Mouse (Mus musculus) MEL (cell line): ENCODE data around the gene Mrgprd. TPM values are rescaled to one million over a fixed set of nuclear protein-coding genes. Genes with fewer than 3 reads are reported as not detected.

Experiments
- DNase-seq: peaks from one replicate; pipeline ENCODE4 v3.0.0; 2011; ENCODE audit warnings: low read depth, low spot score
- H3K27ac ChIP-seq: 2 replicates; pipeline ENCODE4 v1.5.1; 2012; ENCODE audit warnings: low read depth, mild to moderate bottlenecking, control low read depth, low read length, moderate library complexity; ENCODE audit not compliant: control insufficient read depth
- H3K27me3 ChIP-seq, 2 experiments: fragments of 150-350 bp in 1 of 2; sonication (generic) in 1 of 2; 2 replicates each; pipeline ENCODE4 v1.6.1; 2012; ENCODE audit warnings: low read length in 2 of 2, mild to moderate bottlenecking in 2 of 2, improper control_type of control experiment in 1 of 2, moderate library complexity in 1 of 2; ENCODE audit not compliant: insufficient read depth in 2 of 2, control insufficient read depth in 1 of 2
- H3K36me3 ChIP-seq, 2 experiments: 2 replicates each; pipeline ENCODE4 v1.6.1; 2012 to 2014; ENCODE audit warnings: low read length in 2 of 2, improper control_type of control experiment in 1 of 2, inconsistent platforms in 1 of 2, mild to moderate bottlenecking in 1 of 2; ENCODE audit not compliant: insufficient read depth in 2 of 2, control insufficient read depth in 1 of 2
- H3K4me1 ChIP-seq, 2 experiments: fragments of 150-350 bp in 1 of 2; sonication (generic) in 1 of 2; 2 replicates each; pipeline ENCODE4 v1.6.1; 2012; ENCODE audit warnings: low read length in 2 of 2, improper control_type of control experiment in 1 of 2, mild to moderate bottlenecking in 1 of 2; ENCODE audit not compliant: insufficient read depth in 2 of 2, control insufficient read depth in 1 of 2
- H3K4me3 ChIP-seq, 2 experiments: fragments of 150-350 bp in 1 of 2; sonication (generic) in 1 of 2; 2 replicates each; pipeline ENCODE4 v1.5.1; 2012; ENCODE audit warnings: low read depth in 2 of 2, low read length in 2 of 2, mild to moderate bottlenecking in 2 of 2, moderate library complexity in 2 of 2, control low read depth in 1 of 2, improper control_type of control experiment in 1 of 2; ENCODE audit not compliant: control insufficient read depth in 1 of 2, insufficient read depth in 1 of 2
- H3K79me2 ChIP-seq: 2 replicates; pipeline ENCODE4 v1.6.1; 2012; ENCODE audit warnings: mild to moderate bottlenecking, low read length, moderate library complexity; ENCODE audit not compliant: control insufficient read depth, poor library complexity, insufficient read depth
- H3K9ac ChIP-seq: 2 replicates; pipeline ENCODE4 v1.6.1; 2012; ENCODE audit warnings: low read depth, mild to moderate bottlenecking, control low read depth, low read length, moderate library complexity; ENCODE audit not compliant: control insufficient read depth, poor library complexity, severe bottlenecking
- H3K9me3 ChIP-seq: fragments of 150-350 bp; sonication (generic); replicated peaks from 2 replicates; pipeline ENCODE4 v1.6.1; 2012; ENCODE audit warnings: mild to moderate bottlenecking, low read length, improper control_type of control experiment, moderate library complexity; ENCODE audit not compliant: insufficient read depth
- E2F4 ChIP-seq: IDR thresholded peaks from 2 replicates; pipeline ENCODE4 v1.6.1; 2011; ENCODE audit warnings: low read depth, low read length, improper control_type of control experiment, borderline replicate concordance
- HCFC1 ChIP-seq: IDR thresholded peaks from 2 replicates; pipeline ENCODE4 v1.6.1; 2012; ENCODE audit warnings: low read depth, mild to moderate bottlenecking, inconsistent platforms, low read length, improper control_type of control experiment, moderate library complexity
- NELFE ChIP-seq: IDR thresholded peaks from 2 replicates; pipeline ENCODE4 v1.6.1; 2011; ENCODE audit warnings: low read depth, low read length, improper control_type of control experiment
- NRF1 ChIP-seq: IDR thresholded peaks from 2 replicates; pipeline ENCODE4 v1.6.1; 2014; ENCODE audit warnings: low read depth, mild to moderate bottlenecking, inconsistent platforms, low read length, improper control_type of control experiment, moderate library complexity; ENCODE audit not compliant: poor library complexity, insufficient read depth, severe bottlenecking
- POLR2AphosphoS5 ChIP-seq: IDR thresholded peaks from 2 replicates; pipeline ENCODE4 v1.6.1; 2012; ENCODE audit warnings: low read depth, borderline replicate concordance, mild to moderate bottlenecking, inconsistent platforms, low read length, moderate library complexity, mixed read lengths
- RCOR1 ChIP-seq: IDR thresholded peaks from 2 replicates; pipeline ENCODE4 v1.6.1; 2012; ENCODE audit warnings: low read depth, mild to moderate bottlenecking, inconsistent platforms, low read length, improper control_type of control experiment
- USF2 ChIP-seq, 2 experiments: IDR thresholded peaks; 2 replicates each; pipeline ENCODE4 v1.6.1; 2011 to 2012; ENCODE audit warnings: improper control_type of control experiment in 2 of 2, low read length in 2 of 2, borderline replicate concordance in 1 of 2, inconsistent platforms in 1 of 2, low read depth in 1 of 2, mild to moderate bottlenecking in 1 of 2; ENCODE audit not compliant: insufficient read depth in 1 of 2
- ZC3H11A ChIP-seq: IDR thresholded peaks from 2 replicates; pipeline ENCODE4 v1.6.1; 2012; ENCODE audit warnings: low read depth, mild to moderate bottlenecking, inconsistent platforms, low read length, improper control_type of control experiment
- ZMIZ1 ChIP-seq: IDR thresholded peaks from 2 replicates; pipeline ENCODE4 v1.6.1; 2012; ENCODE audit warnings: low read depth, mild to moderate bottlenecking, inconsistent platforms, low read length, improper control_type of control experiment, moderate library complexity
- ZNF384 ChIP-seq: IDR thresholded peaks from 2 replicates; pipeline ENCODE4 v1.6.1; 2012; ENCODE audit warnings: low read depth, mild to moderate bottlenecking, inconsistent platforms, low read length, improper control_type of control experiment
- polyA plus RNA-seq, 2 experiments: library from polyadenylated mRNA; stranded (reverse) in 1 of 2; unstranded in 1 of 2; fragments of >175 nt in 1 of 2; fragments of >200 nt in 1 of 2; gene quantifications; 2 replicates each; pipeline versions ENCODE4 v1.2.1 to v1.2.4; 2012; ENCODE audit warnings: low replicate concordance in 2 of 2, low read depth in 1 of 2; ENCODE audit not compliant: insufficient read length in 2 of 2, insufficient read depth in 1 of 2, missing spikeins in 1 of 2
- total RNA-seq: library from RNA; depleted of rRNA; stranded (reverse); fragments of 300-350 nt; gene quantifications from 2 replicates; pipeline ENCODE4 v1.2.3, GENCODE M21; 2012

The Mrgprd gene
- total and polyA plus RNA-seq, 3 experiments = not detected

DNA sequence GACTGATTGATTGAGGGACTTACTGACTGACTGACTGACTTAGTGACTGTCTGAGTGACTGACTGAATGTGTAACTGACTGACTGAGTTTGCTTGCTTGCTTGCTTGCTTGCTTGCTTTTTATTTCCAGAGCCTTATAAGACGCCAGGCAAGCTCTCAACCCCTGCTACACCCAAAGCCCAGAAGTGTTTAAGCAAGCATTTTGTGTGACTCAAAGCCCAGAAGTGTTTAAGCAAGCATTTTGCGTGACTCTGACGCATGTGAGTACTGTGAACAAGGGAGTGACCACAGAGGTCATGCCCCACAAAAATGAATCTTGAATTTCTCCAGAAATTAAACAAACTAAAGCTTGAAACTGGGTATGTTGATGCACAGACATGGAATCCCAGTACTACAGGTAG is 30.3 kb upstream of the Mrgprd start:
- H3K4me1 ChIP-seq = peaks cover 0 to 14% of the 10 kb centered on the region in 2 experiments; a peak in 3 of 4 replicates

DNA sequence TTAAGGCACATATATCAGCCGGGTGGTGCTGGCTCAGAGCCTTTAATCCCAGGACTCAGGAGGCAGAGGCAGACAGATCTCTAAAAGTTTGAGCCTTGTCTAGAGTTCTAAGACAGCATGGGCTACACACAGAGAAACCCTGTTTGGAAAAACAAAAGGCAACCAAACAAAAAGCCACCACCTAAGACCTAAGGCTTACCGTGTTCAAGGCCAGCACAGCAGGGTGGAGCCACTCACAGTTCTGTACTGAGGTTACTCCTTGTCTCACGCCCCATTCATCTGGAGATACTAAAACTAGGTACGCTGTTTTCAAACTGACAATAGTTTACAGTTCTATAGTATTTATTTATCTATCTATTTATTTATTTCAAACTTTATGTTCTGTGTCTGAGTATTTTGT is 29.2 kb upstream of the Mrgprd start:
- H3K36me3 ChIP-seq = 0 out of 4 replicates have a peak, but pooled peaks cover 0 to 2% of the 10 kb centered on the region in 2 experiments
- no peak for DNase-seq
- no peak overlapping the region for H3K9ac ChIP-seq
- H3K79me2 ChIP-seq = peaks cover 2% of the 10 kb centered on the region
- TF ChIP-seq ZMIZ1 (no peak), POLR2AphosphoS5 (no peak), HCFC1 (no peak)
- H3K9me3 ChIP-seq = no peaks in the 10 kb centered on the region
- H3K4me3 ChIP-seq = no peak overlapping the region
- peaks cover 0 to 14% of the 10 kb centered on the region in 2 experiments; a peak in 3 of 4 replicates for H3K4me1 ChIP-seq
- H3K27ac ChIP-seq = no peak overlapping the region
- no peaks in the 10 kb centered on the region for H3K27me3 ChIP-seq

More for the DNA sequence above, 30.3 kb upstream of the Mrgprd start:
- no peaks in the 10 kb centered on the region for H3K27me3 ChIP-seq
- no peaks in the 10 kb centered on the region for H3K9me3 ChIP-seq
- H3K79me2 ChIP-seq = peaks cover 2% of the 10 kb centered on the region
- DNase-seq = no peak
- no peak overlapping the region for H3K27ac ChIP-seq
- no peak overlapping the region for H3K4me3 ChIP-seq
- H3K36me3 ChIP-seq = 0 out of 4 replicates have a peak, but pooled peaks cover 0 to 2% of the 10 kb centered on the region in 2 experiments
- H3K9ac ChIP-seq = no peak overlapping the region
- no peak for TF ChIP-seq NELFE

DNA sequence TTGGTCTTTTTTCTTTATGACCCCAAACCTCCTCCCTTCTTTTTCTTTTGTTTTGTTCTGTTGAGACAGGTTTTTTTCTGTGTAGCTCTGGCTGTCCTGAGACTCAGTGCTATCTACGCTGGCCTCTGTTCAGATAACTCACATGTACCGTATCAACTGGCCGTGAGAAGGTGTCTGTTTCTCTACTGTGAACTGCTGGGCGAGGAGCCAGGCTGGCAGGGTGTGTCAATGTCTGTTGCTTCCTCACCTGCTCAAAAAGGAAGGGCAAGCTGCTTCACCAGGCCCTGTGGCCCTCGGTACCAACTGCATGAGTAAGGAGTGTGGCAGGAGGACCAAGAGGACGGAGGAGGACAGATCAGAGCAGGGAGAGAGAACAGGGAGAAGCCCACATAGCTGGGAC is 27.2 kb upstream of the Mrgprd start:
- TF ChIP-seq USF2 (IDR thresholded peaks at IDR 0.05; ENCODE audit: borderline replicate concordance in 1 of 2, insufficient read depth in 1 of 2, low read depth in 1 of 2, low read length in 2 of 2) (no peak), ZNF384 (no peak), NRF1 (no peak), ZC3H11A (no peak), RCOR1 (no peak), ZMIZ1 (no peak), E2F4 (no peak)
- 0 out of 4 replicates have a peak, but pooled peaks cover 0 to 2% of the 10 kb centered on the region in 2 experiments for H3K36me3 ChIP-seq
- DNase-seq = peak; percentile 26

More for the DNA sequence above, 27.2 kb upstream of the Mrgprd start:
- peaks cover 0 to 14% of the 10 kb centered on the region in 2 experiments; a peak in 3 of 4 replicates for H3K4me1 ChIP-seq
- no peak overlapping the region for H3K9ac ChIP-seq
- H3K27ac ChIP-seq = no peak overlapping the region
- no peaks in the 10 kb centered on the region for H3K9me3 ChIP-seq
- H3K27me3 ChIP-seq = no peaks in the 10 kb centered on the region
- H3K79me2 ChIP-seq = peaks cover 2% of the 10 kb centered on the region
- no peak overlapping the region for H3K4me3 ChIP-seq
